Mouse (Mus musculus) testis, adult 2 months (tissue): Measurements from ENCODE around the gene Specc1.

ENCODE experiments used
- CTCF ChIP-seq: fragments of 200-500 bp; IDR thresholded peaks from 2 replicates; pipeline ENCODE4 v1.5.1; 2012; ENCODE audit warnings: low read depth, mild to moderate bottlenecking, inconsistent platforms, low read length, moderate library complexity; ENCODE audit not compliant: control insufficient read depth, insufficient read depth, insufficient replicate concordance
- POLR2A ChIP-seq: fragments of 200-500 bp; IDR thresholded peaks from 2 replicates; pipeline ENCODE4 v1.6.1; 2012; ENCODE audit warnings: low read depth, mild to moderate bottlenecking, inconsistent platforms, low read length, moderate library complexity; ENCODE audit not compliant: control insufficient read depth

DNA sequence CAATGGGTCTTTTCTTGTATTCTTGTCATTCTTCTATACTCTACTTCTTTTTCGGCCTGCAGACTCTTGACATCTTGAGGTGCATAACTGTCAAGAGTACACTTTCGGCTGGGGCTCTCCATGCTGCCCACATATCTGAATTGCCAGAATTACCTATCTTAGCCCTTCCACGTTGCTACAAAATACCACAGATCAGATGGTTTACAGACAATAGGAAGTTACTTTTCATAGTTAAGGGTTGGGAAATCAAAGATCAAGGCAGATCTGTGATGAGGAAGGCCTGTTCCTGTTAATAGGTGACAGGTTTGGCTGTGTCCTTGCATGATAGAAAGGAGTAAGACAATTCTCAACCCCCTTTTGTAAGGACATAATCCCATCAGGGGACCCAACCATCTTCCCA lies 209.9 kb downstream of the Specc1 start:
- TF ChIP-seq CTCF = no peak
- TF ChIP-seq POLR2A = no peak
